Mouse (Mus musculus) heart, adult 2 months (tissue): Measurements from ENCODE around the gene 3110040M04Rik.

Experiments used
- CTCF ChIP-seq: fragments of 200-600 bp; IDR thresholded peaks from 2 replicates; pipeline ENCODE4 v1.8.1; 2022; ENCODE audit warnings: antibody characterized with exemption, mild to moderate bottlenecking, moderate library complexity
- POLR2A ChIP-seq: fragments of 200-500 bp; IDR thresholded peaks from 2 replicates; pipeline ENCODE4 v1.6.1; 2011; ENCODE audit warnings: mild to moderate bottlenecking, low read depth, low read length, control low read depth; ENCODE audit not compliant: insufficient read depth

GRCm38 (mm10) chr1:151158857-151159510 is 44.9 kb upstream of the 3110040M04Rik start:
- TF ChIP-seq POLR2A, result no peak
- TF ChIP-seq CTCF, result no peak
